Mouse (Mus musculus) natural killer cell, adult 2 months (primary cell): Measurements from ENCODE around the gene Cic.

Source experiments
- DNase-seq, 2 experiments: peaks; one replicate each; pipeline ENCODE4 v3.0.0; 2022; ENCODE audit warnings: low spot score in 2 of 2

Cic gene

GRCm38 (mm10) chr7:25269545-25270271, 2.2 kb downstream of the Cic start:
- DNase-seq = peak; percentile 54 to 70

DNA sequence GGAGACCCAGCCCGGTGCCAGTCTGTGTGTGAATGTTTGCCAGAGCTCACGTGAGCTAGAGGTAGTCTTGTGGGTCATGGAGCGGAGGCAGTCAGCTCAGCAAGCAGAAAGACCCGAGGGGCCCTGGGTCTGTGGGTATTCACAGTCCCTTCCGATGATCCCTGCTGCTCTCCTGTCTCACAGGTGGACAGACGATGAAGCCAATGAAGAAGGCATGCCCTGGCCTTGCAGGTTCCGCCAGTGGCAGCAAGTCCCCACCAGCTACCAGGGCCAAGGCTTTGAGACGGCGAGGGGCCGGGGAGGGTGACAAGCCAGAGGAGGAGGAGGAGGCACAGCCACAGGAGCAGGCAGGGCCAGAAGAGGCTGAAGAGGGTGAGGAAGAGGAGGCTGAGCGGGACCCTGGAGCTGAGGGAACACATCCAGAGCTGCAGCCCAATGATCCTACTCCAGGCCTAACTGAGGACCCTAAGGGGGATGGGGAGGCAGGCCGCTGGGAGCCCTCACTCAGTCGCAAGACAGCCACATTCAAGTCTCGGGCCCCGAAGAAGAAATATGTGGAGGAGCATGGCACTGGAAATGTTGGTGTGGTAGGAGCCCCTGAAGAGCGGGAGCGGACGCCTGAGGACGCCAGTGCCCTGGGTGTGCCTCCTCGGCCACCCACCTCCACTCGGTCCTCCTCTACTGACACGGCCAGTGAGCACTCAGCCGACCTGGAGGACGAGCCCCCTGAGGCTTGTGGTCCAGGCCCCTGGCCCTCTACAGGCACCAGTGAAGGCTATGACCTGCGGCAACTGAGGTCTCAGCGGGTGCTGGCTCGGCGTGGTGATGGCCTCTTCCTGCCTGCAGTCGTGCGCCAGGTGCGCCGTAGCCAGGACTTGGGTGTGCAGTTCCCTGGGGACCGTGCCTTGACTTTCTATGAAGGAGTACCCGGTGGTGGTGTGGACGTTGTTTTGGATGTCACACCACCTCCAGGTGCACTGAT, 3.4 kb downstream of the Cic start:
- DNase-seq = no peak

DNA sequence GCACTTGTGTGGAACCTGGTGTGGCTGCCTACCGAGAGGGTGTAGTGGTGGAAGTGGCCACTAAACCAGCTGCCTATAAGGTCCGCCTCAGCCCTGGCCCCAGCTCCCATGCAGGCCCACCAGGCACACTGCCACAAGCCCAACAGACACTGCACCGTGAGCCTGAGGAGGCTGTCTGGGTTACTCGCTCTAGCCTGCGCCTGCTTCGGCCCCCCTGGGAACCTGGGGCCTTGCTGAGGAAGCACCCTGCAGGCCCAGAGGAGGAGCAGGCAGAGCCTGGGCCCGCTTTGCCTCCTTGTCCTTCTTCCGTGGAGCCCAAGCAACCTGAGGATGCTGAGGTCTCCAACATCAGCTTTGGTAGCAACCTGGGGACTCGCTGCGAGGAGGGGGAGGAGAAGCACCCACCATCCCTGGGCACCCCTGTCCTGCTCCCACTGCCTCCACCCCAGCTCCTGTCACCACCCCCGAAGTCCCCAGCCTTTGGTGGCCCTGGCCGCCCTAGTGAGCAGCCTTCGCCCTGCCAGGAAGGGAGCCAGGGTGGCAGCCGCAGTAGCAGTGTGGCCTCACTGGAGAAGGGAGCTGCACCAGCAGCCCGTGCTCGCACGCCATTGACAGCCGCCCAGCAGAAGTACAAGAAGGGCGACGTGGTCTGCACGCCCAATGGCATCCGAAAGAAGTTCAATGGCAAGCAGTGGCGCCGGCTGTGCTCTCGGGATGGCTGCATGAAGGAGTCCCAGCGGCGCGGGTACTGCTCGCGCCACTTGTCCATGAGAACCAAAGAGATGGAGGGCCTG, 4.3 kb downstream of the Cic start:
- no peak for DNase-seq

DNA sequence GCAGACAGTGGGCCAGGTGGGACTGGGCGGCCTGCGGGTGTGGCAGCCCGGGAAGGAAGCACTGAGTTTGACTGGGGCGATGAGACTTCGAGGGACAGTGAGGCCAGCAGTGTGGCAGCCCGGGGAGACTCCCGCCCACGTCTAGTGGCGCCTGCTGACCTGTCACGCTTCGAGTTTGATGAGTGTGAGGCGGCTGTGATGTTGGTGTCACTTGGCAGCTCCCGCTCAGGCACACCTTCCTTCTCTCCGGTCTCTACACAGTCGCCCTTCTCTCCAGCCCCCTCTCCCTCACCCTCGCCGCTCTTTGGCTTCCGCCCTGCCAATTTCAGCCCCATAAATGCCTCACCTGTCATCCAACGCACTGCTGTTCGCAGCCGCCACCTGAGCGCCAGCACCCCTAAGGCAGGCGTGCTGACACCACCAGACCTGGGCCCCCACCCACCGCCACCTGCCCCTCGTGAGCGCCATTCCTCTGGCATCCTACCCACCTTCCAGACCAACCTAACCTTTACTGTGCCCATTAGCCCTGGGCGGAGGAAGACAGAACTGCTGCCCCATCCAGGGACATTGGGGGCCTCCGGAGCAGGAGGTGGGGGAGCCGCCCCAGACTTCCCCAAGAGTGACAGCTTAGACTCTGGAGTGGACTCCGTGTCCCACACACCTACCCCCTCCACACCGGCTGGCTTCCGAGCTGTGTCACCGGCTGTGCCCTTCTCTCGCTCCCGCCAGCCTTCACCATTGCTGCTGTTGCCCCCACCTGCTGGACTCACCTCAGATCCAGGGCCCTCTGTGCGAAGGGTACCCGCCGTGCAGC, 5.1 kb downstream of the Cic start:
- DNase-seq = no peak

DNA sequence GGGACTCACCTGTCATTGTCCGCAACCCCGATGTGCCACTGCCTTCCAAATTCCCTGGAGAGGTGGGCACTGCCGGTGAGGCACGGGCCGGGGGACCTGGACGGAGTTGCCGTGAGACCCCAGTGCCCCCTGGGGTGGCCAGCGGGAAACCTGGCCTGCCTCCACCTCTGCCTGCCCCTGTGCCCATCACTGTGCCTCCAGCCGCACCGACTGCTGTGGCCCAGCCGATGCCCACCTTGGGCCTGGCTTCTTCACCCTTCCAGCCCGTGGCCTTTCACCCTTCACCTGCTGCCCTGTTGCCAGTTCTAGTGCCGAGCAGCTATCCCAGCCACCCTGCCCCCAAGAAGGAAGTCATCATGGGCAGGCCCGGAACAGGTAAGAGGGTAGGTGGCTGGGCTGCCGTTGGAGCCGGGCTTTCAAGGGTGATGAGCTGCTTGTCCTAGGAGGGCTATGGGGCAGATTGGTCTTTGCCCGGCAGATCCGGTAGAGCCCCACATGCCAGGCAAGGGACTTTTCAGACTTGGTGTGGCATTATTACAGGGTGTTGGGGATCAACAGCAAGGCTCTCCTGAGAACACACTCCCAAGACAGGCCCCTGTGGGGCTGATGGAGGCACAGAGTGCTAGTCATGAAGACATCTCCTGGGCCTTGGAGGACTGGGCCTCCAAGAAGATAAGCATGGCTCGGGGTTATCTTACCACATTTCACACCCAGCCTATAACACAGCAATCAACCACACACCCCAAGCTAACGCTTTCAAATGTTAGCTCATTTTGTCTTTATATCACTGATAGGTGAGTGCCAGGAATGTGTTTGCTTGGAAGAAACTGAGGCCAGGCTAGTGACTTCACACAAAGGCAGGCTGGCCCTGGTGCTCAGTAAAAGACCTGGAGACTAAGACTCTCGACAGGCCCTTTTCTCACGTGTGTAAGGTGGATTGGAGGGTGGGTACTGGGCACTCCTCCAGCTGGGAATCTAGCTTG, 6.0 kb downstream of the Cic start:
- DNase-seq = no peak

DNA sequence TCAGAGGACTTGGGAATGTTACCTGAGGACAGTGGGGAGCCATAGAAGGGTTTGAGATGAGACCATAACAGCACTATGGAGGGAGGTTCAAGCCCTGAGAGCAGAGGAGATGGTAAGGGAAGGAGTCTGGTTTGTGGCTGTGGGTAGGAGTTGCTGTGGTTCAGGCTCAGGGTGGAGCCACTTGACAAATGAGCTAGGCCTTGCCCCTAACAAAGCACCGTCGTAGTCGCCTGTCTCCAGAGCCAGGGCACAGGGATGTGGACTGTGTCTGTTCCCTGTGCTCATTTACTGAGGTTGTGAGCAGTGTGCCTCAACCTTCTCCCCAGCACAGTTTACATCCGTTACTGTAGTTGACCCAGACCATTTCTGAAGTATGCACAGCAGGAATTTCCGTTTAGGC, 7.1 kb downstream of the Cic start:
- DNase-seq = peak; percentile 46 to 49

DNA sequence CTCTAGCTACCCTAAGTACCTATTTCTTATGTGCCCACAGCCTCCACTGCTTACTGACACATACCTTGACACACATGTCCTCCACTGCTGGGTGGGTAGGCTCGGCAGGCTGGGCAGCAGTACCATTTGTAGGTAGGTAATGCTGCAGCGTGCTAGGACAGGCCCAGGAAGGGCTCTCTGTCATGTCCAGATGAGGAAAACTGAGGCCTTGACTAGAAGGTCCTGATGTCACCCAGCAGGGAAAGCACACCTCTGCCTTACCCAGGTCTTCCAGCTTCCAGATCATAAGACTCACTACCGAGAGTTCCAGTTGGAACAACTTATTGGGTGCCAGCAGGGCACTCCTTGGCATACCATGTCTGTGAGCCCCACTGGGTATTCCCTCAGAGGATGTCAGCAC, 7.5 kb downstream of the Cic start:
- no peak for DNase-seq

DNA sequence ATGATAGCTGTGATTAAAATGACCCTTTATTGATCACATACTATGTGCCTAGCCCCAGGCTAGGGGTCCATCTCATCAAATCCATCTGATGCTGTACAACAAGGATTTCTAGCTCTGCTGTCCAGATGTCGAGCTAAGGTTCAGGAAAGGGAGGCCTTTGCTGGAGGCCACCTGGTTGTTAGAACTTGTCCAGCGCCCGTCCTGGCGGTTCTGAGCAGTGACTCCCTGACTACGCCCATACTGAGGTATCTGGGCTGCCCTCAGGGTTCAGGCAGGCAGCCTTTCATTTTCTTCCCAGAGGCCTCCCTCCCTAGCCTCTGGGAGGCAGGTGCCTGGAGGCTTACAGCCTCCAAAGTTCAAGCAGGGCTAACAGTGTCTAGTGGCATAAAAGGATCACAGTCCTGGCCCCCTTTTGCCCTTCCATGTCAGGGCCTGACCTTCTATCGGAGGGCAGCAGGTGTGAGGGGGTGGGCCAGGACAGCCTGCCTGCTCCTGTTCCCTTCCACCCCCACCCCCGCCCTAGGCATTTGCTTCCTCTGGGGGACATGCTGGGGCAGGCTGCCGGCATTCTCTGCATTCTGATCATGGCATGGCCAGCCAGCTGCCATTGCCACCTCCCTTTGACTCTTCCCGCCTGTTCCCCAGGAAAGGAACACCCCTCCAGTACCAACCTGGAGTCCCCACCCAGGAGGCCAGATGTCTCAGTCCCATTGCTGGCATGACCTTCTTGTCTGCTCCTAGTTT, 8.2 kb downstream of the Cic start:
- no peak for DNase-seq

DNA sequence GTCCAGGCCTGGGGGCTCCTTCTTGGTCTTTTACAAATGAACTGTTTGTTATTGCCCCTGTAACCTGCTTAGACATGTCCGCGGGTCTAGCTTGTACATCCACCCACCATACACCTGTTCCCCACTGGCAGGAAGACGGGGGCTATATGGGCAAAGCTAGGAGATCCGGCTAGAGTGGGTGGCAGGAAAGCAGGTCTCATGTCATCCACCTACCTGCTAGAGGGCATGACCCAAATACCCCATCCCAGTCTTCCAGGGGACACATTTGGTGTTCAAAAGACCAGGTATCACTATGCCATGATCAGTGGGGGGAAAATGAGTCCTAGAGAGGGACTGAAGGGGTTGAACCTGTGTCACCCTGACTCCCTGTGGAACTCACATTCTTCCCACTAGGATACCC, 9.9 kb downstream of the Cic start:
- no peak for DNase-seq

DNA sequence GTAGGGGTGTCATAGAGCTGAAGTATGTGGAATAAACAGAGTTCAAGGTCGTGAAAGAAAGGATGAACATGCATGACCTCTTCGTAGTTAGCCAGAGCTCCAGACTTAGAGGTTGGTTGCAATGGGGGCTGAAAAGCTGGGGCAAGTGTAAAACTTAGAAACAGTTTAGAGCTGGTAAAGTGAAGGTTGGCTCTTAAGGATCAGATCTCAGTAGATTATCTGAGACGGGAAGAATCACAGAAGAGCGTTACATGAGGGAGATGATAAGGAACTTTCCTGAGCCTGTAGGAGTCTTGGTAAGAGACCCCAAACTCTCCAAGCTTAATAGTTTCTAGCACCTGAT, 10.5 kb downstream of the Cic start:
- DNase-seq = no peak

GRCm38 (mm10) chr7:25278341-25279075, 11.0 kb downstream of the Cic start:
- peak; percentile 74 to 87 for DNase-seq

GRCm38 (mm10) chr7:25279076-25279860, 11.8 kb downstream of the Cic start:
- DNase-seq = peak; percentile 62 to 81

- DNase-seq = no peak
Measured at GRCm38 (mm10) chr7:25279861-25280791, 12.6 kb downstream of the Cic start.

GRCm38 (mm10) chr7:25281166-25281733, 13.7 kb downstream of the Cic start:
- DNase-seq = no peak

DNA sequence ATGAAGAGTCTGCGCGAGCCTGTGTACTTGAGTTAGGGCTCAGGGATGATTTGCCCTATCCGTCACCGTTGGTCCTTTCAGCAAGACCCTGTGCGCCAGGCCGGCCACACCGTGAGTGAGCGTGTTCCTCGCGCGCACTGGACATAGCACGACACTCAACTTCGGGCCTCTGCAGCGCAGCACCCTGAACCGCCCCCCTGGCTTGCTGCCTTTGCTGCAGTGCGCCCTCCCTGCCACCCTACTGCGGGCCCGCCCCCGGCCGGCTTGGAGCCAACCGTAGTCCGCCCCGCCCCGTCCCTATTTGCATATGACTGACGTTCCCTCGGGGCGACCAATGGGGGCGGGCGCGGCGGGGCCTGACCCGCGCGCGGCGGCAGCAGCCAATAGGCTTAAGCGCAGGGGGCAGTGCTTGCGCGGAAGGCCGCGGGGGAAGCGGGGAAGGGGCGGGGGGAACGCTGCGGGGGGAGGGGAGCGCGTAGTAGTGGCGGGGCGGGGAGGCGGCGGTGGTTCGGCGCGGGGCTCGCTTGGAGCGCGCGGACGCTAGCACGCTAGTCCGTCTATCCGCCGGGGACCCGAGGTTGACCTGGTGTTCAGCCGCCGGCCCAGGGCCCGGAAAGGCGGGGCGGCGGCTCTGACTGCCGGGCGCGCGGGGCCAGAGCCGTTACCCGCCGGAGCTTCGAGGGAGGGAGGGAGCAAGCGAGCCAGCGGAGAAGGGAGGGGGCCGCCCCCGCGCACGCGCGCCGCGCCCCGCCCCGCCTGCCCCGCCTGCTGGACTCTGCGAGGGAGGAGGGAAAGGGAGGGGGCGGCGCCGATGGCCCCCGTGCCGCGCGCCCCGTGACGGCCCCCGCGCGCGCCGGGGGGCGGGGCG, 14.5 kb downstream of the Cic start:
- peak; percentile 95 to 97 for DNase-seq
